Mouse (Mus musculus) intestine, embryonic 14.5 days (tissue): Measurements from ENCODE around the gene Wfikkn2. TPM values are rescaled to one million over a fixed set of nuclear protein-coding genes. Genes with fewer than 3 reads are reported as not detected.

Experiments used
- ATAC-seq: fragments of 200-750 bp; cut with Nextera tagmentation; replicated peaks from 2 replicates; pipeline ENCODE4 v1.8.0; 2017; ENCODE audit warnings: low read depth, moderate number of reproducible peaks, moderate TSS enrichment, moderate library complexity; ENCODE audit not compliant: low FRiP score, low TSS enrichment
- DNase-seq: peaks from one replicate; pipeline ENCODE4 v3.0.0-alpha.2; 2018; ENCODE audit warnings: low spot score
- H3K27ac ChIP-seq: fragments of 300-500 bp; sonication (generic); 2 replicates; pipeline ENCODE4 v1.5.1; 2014; ENCODE audit warnings: low read depth, mild to moderate bottlenecking, control low read depth
- H3K27me3 ChIP-seq: fragments of 300-500 bp; sonication (generic); replicated peaks from 2 replicates; pipeline ENCODE4 v1.6.1; 2014; ENCODE audit warnings: low read length, control low read depth; ENCODE audit not compliant: control insufficient read depth, insufficient read depth
- H3K36me3 ChIP-seq: fragments of 300-500 bp; sonication (generic); 2 replicates; pipeline ENCODE4 v1.6.1; 2014; ENCODE audit warnings: low read length, control low read depth; ENCODE audit not compliant: control insufficient read depth, insufficient read depth
- H3K4me1 ChIP-seq: fragments of 300-500 bp; sonication (generic); replicated peaks from 2 replicates; pipeline ENCODE4 v1.6.1; 2014; ENCODE audit warnings: low read length, control low read depth, mixed read lengths; ENCODE audit not compliant: control insufficient read depth, insufficient read depth
- H3K4me2 ChIP-seq: fragments of 300-500 bp; sonication (generic); 2 replicates; pipeline ENCODE4 v1.6.1; 2014; ENCODE audit warnings: low read length
- H3K4me3 ChIP-seq: fragments of 300-500 bp; sonication (generic); 2 replicates; pipeline ENCODE4 v1.5.1; 2014; ENCODE audit warnings: low read depth, low read length, control low read depth, mixed read lengths
- H3K9ac ChIP-seq: fragments of 300-500 bp; sonication (generic); 2 replicates; pipeline ENCODE4 v1.6.1; 2014; ENCODE audit warnings: mild to moderate bottlenecking, low read length
- H3K9me3 ChIP-seq: fragments of 300-500 bp; sonication (generic); 2 replicates; pipeline ENCODE4 v1.6.1; 2016; ENCODE audit warnings: low read length, control low read depth; ENCODE audit not compliant: control insufficient read depth
- WGBS: fragments of 180-500 bp; shearing (Covaris S2); extraction: QIAGEN DNeasy Blood & Tissue Kit; methylation state at CpG from one replicate; pipeline ENCODE4 v1.1.7; 2014; 5-methylcytosine and 5-hydroxymethylcytosine counted together
- polyA plus RNA-seq: library from polyadenylated mRNA; unstranded; fragments of >200 nt; fragmentation: Nextera tagmentation; extraction: Ambion mirVana; gene quantifications from 2 replicates; pipeline ENCODE4 v1.2.1, GENCODE M21; 2014

Gene Wfikkn2
- polyA plus RNA-seq, 1 experiment from 2014 or later, result 1.7 TPM

DNA sequence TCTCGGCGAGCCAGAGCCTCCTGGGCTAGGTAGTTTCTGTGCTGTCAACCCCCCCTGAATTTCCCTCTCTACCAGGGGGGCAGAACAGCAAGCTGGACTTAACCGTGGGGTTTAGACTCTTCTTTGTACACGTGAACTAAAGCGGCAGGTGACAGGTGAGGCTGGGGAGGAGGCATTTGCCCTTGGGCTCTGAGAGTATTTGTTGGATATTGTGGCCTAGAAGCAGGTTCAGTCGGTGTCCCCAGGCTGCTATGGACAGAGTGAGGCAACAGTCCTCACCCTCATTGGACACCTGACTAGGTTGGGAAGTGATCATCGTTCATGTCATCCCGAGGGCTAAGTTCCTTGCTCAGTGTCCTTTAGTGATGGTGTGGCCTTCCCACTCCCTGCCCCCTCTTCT, 10.9 kb downstream of the Wfikkn2 start:
- H3K36me3 ChIP-seq, result no peaks in the 10 kb centered on the region
- no peaks in the 10 kb centered on the region for H3K9me3 ChIP-seq
- no peaks in the 10 kb centered on the region for H3K27me3 ChIP-seq
- H3K27ac ChIP-seq, result no peak overlapping the region
- no peak overlapping the region for H3K9ac ChIP-seq
- H3K4me2 ChIP-seq, result no peak overlapping the region
- ATAC-seq (no peak), DNase-seq (no peak)
- WGBS, result 88% methylated on average over 8 of the region's 8 CpGs
- peaks cover 10% of the 10 kb centered on the region for H3K4me1 ChIP-seq
- no peak overlapping the region for H3K4me3 ChIP-seq

DNA sequence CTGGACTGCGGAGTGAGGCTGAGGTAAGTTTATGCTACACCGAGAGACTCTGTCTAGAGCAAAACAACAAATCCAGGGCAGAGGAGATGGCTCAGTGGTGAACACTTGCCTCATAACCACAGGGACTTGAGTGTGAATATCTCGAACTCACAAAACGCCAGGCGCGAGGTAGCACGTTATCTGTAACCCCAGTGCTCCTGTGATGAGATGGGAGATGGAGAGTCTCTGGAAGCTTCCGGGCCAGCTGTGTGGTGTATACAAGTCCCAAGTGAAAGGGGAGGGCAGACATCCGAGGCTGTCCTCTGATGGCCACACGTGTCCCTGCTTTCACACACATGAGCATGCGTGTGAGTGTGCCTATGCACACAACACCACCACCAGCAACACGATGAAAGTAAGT, 11.4 kb downstream of the Wfikkn2 start:
- Histone ChIP-seq H3K27ac (no peak overlapping the region), H3K4me3 (no peak overlapping the region), H3K9ac (no peak overlapping the region), H3K9me3 (no peaks in the 10 kb centered on the region), H3K36me3 (no peaks in the 10 kb centered on the region), H3K4me2 (no peak overlapping the region), H3K4me1 (peaks cover 10% of the 10 kb centered on the region), H3K27me3 (no peaks in the 10 kb centered on the region)
- ATAC-seq, result no peak
- DNase-seq, result peak; percentile 46
- WGBS, result 82% methylated on average over 12 of the region's 12 CpGs

DNA sequence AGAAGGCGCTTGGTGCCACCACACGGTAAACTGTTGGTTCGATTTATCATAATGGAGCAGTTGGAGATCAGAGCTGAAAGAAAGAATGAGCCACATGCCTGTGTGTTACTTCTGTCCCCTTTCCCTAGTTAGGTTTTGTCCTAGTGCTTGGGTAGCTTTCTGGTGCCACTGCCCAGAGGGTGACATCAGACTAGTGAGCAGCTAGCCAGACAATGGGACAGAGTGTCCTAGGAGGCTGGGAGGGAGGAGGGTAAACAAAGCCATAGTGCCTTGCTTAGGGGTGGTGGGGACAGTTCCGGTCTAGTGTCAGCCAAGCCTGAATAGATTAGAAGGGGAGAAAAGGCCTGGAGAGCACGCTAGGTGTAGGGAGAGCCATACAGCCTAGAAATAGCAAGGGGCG, 12.4 kb downstream of the Wfikkn2 start:
- no peaks in the 10 kb centered on the region for H3K36me3 ChIP-seq
- no peak overlapping the region for H3K9ac ChIP-seq
- no peak for ATAC-seq
- no peaks in the 10 kb centered on the region for H3K9me3 ChIP-seq
- WGBS, result 82% methylated on average over 6 of the region's 6 CpGs
- H3K27me3 ChIP-seq, result no peaks in the 10 kb centered on the region
- no peak overlapping the region for H3K27ac ChIP-seq
- H3K4me1 ChIP-seq, result peaks cover 10% of the 10 kb centered on the region
- H3K4me3 ChIP-seq, result no peak overlapping the region
- DNase-seq, result no peak
- H3K4me2 ChIP-seq, result no peak overlapping the region

DNA sequence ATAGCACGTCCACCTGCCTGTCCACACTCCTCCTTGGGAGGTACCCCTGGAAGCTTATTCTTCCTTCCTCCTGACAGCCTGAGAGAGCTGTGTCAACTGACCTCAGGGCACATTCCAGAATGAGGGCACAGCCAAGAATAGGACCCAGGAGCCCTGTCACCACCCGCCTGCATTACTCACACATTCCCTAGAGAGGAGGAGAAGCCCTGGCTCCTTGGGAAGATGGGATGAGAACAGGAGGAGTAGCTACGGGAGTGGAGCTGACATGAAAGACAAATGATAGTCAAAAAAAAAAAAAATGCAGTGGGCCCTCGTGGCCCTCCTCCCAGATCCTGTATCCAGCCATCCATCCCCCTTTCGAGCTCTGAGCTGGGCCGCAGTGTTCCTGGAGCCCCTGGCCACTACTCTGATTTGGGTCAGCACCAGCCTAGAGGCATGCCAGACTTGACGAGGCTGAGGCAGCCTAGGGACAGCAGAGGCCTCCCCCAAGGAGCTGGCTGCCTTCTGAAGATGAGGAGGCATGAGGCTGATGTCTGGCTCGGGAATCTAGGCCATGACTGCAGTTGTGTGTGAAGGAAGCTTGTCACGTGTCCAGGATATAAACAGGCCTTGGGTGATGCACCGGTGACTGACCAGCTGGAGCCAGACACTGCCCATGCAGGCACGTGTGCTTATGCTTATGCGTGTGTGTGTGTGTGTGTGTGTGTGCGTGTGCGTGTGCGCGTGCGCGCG, 13.8 kb downstream of the Wfikkn2 start:
- DNase-seq, result no peak
- ATAC-seq, result no peak
- Histone ChIP-seq H3K36me3 (no peaks in the 10 kb centered on the region), H3K4me2 (no peak overlapping the region), H3K4me3 (no peak overlapping the region), H3K9me3 (no peaks in the 10 kb centered on the region), H3K27ac (no peak overlapping the region), H3K27me3 (no peaks in the 10 kb centered on the region), H3K9ac (no peak overlapping the region), H3K4me1 (peaks cover 10% of the 10 kb centered on the region)
- WGBS, result 55% methylated on average over 19 of the region's 19 CpGs

DNA sequence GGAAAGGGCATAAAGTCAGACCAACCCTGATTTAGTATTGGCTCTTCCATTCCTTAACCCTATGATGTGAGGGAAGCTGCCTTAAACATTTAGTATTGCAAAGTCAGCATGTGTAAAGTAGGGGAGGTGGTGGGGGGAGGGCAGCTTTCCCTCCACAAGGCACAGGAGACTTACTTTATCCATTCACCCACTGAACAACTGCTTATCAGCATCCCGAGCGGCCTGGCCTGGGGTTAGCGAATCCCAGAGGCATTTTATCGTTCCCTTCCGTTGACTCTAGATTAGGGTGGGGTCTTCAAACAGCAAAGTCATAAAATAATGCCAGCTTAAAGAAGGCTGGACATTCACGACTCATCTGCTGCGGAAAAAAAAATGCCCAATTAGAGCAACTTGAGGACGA, 15.6 kb downstream of the Wfikkn2 start:
- no peaks in the 10 kb centered on the region for H3K36me3 ChIP-seq

DNA sequence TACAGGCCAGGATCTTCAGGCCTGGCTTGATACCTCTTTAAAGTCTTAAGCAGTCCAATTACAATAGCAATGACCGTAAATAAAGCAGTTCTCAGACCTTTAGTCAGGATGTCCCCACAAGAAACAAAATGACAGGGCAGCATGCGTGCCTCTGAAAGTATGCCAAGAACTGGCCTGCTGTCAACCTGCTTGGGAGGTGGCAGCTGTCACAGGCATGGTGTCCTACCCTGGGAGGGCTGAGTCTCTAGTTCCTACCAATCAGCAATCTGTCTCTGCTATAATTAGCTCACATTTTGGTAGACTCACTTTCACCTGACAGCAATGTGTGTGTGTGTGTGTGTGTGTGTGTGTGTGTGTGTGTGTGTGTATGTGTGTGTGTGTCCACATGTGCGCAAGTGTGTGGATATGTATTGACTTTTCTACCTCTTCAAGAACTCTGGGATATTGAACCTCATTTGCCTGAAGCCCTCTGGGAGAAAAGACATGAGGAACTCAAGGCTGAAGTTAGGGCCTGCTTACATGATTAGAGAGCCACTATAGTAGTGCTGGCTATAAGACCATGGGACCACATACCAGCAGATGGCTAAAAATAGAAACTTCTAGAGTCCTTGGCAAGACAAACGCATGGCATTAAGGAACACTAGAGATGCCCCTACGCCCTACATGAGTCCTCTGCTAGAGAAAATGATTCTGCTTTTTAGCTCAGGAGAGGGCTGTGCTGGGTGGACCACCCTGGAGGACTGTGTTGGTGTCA, 16.4 kb downstream of the Wfikkn2 start:
- 89% methylated on average over 5 of the region's 5 CpGs for WGBS
- H3K9me3 ChIP-seq, result no peaks in the 10 kb centered on the region
- H3K36me3 ChIP-seq, result no peaks in the 10 kb centered on the region
- H3K27ac ChIP-seq, result no peak overlapping the region
- peaks cover 6% of the 10 kb centered on the region for H3K4me1 ChIP-seq
- ATAC-seq, result no peak
- H3K4me2 ChIP-seq, result no peak overlapping the region
- no peak for DNase-seq
- no peak overlapping the region for H3K9ac ChIP-seq
- no peaks in the 10 kb centered on the region for H3K27me3 ChIP-seq
- H3K4me3 ChIP-seq, result no peak overlapping the region

More for the DNA sequence above, 15.6 kb downstream of the Wfikkn2 start:
- peaks cover 6% of the 10 kb centered on the region for H3K4me1 ChIP-seq
- H3K9me3 ChIP-seq, result no peaks in the 10 kb centered on the region
- ATAC-seq, result no peak
- no peak overlapping the region for H3K4me3 ChIP-seq
- no peak overlapping the region for H3K4me2 ChIP-seq
- no peak overlapping the region for H3K27ac ChIP-seq
- WGBS, result 59% methylated on average over 8 of the region's 8 CpGs
- DNase-seq, result no peak
- no peaks in the 10 kb centered on the region for H3K27me3 ChIP-seq
- no peak overlapping the region for H3K9ac ChIP-seq

DNA sequence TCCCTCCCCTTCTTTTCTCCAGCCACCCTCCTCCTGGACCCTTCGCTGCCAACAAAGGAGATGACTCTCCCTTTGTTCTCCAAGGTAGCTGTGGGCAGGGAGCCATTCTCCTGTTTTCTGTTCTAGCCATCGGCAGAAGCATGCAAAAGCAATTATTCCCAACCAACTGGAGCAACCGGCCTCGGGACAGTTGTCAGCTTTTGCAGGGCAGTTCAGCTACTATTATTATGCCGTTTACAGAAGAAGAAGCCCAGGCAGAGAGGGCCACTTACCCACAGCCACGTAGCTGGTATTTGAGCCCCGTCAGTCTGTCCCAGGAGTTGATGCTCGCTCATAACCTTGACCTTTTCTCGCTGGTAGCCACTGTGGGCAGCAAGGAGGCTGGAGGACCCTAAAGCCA, 17.4 kb downstream of the Wfikkn2 start:
- no peak overlapping the region for H3K27ac ChIP-seq
- H3K9ac ChIP-seq, result no peak overlapping the region
- H3K9me3 ChIP-seq, result no peaks in the 10 kb centered on the region
- H3K4me2 ChIP-seq, result no peak overlapping the region
- 56% methylated on average over 9 of the region's 9 CpGs for WGBS
- no peaks in the 10 kb centered on the region for H3K27me3 ChIP-seq
- H3K4me3 ChIP-seq, result no peak overlapping the region
- peaks cover 6% of the 10 kb centered on the region for H3K4me1 ChIP-seq
- no peaks in the 10 kb centered on the region for H3K36me3 ChIP-seq
- no peak for ATAC-seq
- no peak for DNase-seq

DNA sequence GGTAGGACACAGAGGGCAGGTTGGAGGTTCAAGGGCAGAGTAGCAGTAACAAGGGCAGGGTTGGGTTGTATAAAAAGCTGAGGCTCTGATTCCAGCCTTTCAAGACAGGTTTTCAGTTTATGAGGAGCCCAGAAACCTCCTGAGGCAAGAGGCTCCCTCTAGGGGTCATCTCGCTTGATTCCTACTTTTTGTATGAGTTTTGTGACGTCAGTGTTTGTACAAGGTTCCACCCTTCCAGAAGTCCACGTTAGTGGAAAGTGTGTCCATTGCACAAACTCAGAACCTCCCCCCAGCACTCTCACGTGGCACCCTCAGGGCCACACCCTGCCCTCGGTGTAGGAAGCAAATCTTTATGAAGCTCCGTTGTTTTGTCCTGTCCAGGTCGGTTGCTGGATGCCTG, 19.8 kb downstream of the Wfikkn2 start:
- Histone ChIP-seq H3K27ac (no peak overlapping the region), H3K36me3 (no peaks in the 10 kb centered on the region), H3K4me3 (no peak overlapping the region), H3K4me2 (peak overlapping the region; percentile 28), H3K9me3 (no peaks in the 10 kb centered on the region), H3K27me3 (no peaks in the 10 kb centered on the region), H3K4me1 (no peaks in the 10 kb centered on the region; the same call in 1 of the 2 replicates), H3K9ac (no peak overlapping the region)
- peak; percentile 65 for DNase-seq
- peak; percentile 70 for ATAC-seq
- WGBS, result 27% methylated on average over 7 of the region's 7 CpGs

DNA sequence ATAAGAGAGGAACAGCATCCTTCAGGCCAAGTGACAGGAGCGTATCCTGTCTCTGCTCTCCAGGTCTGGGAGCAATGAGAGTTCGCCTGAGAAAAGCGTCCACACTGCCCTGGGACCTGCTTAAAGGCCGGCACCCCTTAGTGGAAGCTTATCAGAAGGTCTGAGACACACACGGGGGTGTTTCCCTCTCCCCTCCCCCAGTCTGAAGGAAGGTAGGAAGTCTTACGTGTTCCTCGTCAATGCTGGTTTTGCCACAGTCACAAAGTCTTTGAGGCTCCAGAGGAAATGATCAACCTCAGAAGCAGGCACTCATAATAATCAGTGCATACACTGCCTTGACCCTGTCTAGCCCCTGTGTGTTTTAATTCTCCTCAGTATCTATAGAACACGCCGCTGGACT, 22.3 kb downstream of the Wfikkn2 start:
- no peak overlapping the region for H3K9ac ChIP-seq
- no peaks in the 10 kb centered on the region for H3K4me1 ChIP-seq
- no peaks in the 10 kb centered on the region for H3K27me3 ChIP-seq
- no peak overlapping the region for H3K4me2 ChIP-seq
- DNase-seq (no peak), ATAC-seq (no peak)
- no peaks in the 10 kb centered on the region for H3K36me3 ChIP-seq
- WGBS, result 75% methylated on average over 9 of the region's 9 CpGs
- no peaks in the 10 kb centered on the region for H3K9me3 ChIP-seq
- H3K27ac ChIP-seq, result no peak overlapping the region
- H3K4me3 ChIP-seq, result no peak overlapping the region
